Mouse (Mus musculus) CH12F3 (cell line): ENCODE measurements around the gene Ldlr.
"Not testable (repeated sequence)": the region's sequence is repeated elsewhere in the genome, so short reads cannot be mapped to it uniquely, and the experiment has no call there.

ENCODE experiments used
- in situ Hi-C: fragments of 300-500 bp; cut with MboI; formaldehyde crosslinking; loops from 2 replicates; pipeline ENCODE4 v1.14.3; 2020; ENCODE audit warnings: low sequenced_read_pairs

Gene Ldlr

DNA sequence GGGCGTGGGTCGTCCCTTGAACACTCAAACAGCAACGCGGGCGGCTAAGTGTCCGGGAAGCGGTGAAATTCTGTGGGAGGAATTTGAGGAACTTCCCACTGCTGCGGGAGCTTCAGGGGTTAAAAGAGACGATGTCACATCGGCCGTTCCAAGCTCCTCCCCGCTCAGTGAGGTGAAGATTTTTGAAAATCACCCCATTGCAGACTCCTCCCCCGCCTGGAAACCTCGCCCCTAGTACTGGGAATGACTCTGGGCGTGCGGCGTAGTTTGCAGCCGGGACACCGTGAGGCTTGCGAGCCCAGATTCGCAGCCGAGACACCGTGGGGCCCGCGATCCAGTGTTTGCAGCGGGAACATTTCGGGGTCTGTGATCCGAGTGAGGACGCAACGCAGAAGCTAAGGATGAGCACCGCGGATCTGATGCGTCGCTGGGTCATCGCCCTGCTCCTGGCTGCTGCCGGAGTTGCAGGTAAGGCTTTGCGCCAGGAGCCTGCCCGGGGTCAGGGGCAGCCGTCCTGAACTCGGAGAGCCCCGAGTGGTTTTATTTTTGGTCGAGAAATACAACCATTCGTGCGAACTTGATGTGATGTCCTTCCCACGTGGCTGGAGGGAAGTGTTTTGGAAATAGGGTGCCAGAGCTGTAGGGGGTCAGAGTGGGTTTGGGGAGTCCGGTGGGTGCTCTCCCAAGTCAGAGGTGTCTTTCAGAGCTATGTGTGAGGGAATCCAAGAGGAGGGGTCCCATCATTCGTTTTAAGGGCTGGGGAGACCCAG, at the start of gene Ldlr:
Gene Ldlr, plus strand, starts transcription at position 107 of the 770 bp plus-strand sequence.
- in situ Hi-C loops, result no loop called here

GRCm38 (mm10) chr9:21677706-21678105, 45.6 kb upstream of the Ldlr start:
- in situ Hi-C loops, result no loop called here

- in situ Hi-C loops, result no loop called here
Measured at GRCm38 (mm10) chr9:21680448-21680847, 42.8 kb upstream of the Ldlr start.

GRCm38 (mm10) chr9:21682827-21683226, 40.5 kb upstream of the Ldlr start:
- in situ Hi-C loops, result no loop called here

GRCm38 (mm10) chr9:21683897-21684296, 39.4 kb upstream of the Ldlr start:
- in situ Hi-C loops, result no loop called here

DNA sequence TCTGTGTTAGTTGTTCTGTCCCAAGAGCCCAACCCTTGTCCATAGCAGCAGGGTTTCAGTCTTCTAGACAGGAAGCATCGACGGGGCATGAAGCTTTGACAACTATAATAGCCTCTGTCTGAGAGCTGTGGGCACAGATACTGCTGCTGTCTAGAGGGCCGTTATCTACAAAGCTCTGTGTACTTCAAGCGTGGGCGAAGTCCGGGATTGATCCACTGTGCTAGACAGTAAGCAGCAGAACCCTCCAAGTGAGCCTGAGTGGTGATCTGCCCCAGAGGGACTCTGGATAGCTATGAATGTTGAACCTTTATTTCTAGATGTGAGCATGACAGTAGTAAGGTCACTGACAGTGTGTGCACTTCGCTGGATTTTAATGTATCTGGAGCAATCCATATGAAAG, 34.7 kb upstream of the Ldlr start:
- in situ Hi-C loops, result no loop called here

DNA sequence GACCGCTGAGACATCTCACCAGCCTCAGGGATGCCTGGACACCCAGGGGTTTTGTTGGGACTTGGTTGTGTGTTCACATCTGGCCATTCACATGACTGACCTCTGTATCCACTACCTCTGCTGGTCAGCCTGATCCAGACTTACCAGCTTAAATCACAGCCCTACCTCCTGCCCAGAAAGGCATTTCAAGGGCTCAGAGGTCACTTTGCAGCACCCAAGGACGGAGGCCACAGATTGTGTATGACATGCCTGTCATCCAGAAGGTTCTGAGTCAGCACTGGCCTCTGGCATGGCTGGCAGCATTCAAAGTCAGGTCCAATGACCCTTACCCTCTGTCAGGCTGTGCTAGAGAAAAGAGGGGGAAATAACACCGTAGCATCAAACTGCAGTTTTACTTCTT, 33.3 kb upstream of the Ldlr start:
- in situ Hi-C loops, result no loop called here

DNA sequence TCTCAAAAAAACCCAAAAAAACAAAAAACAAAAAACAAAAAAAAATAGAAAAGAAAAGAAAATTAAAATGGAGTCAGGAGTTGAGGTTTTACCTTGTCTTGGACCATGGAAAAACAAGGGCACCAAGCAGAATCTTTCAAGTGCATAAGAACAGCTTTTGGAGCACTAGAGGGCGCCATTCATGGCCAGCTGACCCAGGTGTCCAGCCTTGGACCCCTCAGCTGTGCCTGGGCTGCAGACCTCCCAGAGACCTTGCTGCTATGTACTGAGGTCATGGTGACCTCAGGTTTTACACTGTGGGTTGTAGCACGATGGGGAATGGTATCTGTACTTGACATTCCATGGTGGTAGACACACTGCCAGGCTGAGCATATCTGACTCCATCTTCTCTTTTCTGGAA, 31.4 kb upstream of the Ldlr start:
- in situ Hi-C loops, result no loop called here

DNA sequence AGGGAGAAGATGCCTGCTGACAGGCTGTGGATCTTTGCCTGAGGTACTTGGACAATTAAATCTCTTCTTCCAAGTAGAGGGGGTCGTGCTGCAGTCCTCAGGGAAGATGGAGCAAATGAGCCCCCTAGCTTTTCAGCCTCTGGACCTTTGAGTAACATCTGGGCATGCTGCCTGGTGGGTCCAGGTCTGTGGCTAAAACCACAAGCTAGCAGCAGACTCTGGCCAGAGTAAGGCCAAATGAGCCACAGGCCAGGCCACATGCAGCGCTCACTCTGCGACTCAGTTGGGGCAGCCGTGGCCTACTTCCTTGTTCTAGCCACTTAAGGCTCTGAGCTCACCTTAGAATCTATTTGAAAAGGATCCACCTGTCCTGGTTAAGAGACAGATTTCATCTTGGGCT, 30.8 kb upstream of the Ldlr start:
- in situ Hi-C loops, result no loop called here

DNA sequence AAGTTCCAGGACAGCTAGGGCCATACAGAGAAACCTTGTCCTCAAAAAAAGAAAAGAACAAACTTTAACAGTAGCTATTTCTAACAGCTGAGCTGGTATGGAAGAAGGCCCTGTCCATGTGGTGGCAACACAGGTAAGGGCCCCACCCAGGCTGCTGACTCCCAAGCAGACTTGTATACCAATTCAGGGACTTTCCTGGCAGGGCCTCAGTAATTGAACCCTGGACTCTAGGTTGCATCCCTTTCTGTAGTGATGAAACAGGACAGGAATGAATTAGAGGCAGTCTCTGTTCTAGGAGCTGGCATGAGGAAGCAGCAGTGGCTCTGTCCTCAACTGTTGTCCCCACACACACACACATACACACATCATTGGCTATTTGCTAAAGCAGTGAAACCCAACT, 29.2 kb upstream of the Ldlr start:
- in situ Hi-C loops, result no loop called here

- in situ Hi-C loops, result no loop called here
Measured at GRCm38 (mm10) chr9:21695229-21695792, 28.0 kb upstream of the Ldlr start.

- in situ Hi-C loops, result no loop called here
Measured at GRCm38 (mm10) chr9:21697121-21697520, 26.2 kb upstream of the Ldlr start.

GRCm38 (mm10) chr9:21699280-21699679, 24.0 kb upstream of the Ldlr start:
- in situ Hi-C loops, result not testable (repeated sequence)

DNA sequence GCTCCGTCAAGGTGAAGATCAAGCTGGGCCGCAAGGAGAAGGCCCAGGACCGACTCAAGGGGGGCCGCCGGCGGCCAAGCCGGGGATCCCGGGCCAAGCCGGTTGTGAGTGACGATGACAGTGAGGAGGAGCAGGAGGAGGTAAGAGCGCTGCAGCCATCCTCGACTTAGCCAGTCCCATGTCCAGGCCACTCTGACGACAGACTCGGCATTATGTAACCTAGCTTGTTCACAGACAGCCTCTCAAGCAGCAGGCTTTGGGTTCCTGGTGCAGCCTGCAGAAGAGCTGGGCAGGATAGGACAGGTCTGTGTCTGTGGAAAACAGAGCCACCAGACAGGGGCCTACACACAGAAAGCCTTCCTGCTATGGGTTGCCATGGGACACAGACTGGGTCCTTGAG, 22.2 kb upstream of the Ldlr start:
- in situ Hi-C loops, result no loop called here

DNA sequence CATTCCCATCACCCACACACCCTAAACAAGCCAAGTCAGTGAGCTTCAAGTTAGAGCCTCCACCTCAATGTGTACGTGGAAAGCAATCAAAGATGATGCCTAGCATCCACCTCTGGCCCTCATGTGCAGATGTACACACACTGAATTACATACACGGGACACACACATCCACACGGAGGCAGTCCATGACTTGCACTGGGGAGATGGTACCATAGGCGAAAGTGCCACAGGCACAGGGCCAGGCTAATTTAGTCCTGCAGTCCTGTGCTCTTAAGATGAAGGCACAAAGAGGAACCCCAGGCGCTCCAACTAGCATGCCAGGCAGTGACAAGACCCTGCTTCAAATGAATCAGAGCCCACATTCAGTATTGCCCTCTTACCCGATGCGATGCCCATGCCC, 19.8 kb upstream of the Ldlr start:
- in situ Hi-C loops, result no loop called here

GRCm38 (mm10) chr9:21706085-21706484, 17.2 kb upstream of the Ldlr start:
- in situ Hi-C loops, result no loop called here

GRCm38 (mm10) chr9:21706586-21707265, 16.6 kb upstream of the Ldlr start:
- in situ Hi-C loops, result no loop called here

DNA sequence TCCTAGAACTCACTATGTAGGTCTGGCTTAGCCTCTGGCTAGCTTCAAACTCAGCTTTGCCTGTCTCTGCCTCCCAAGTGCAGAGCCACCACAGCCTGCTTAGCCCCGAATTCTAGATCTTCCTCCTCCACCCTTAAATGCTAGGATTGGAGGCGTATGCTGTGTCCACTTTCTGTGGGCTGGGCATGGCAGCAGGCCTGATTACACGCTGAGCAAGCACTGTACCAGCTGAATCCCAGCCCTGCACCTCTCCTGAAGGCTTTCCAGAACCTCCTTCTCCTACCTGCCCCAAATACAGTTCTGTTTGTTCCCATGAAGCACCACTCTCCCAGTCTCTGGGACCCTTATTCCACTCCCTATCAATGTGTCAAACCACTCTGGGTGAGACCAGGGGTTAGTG, 13.9 kb upstream of the Ldlr start:
- in situ Hi-C loops, result no loop called here

DNA sequence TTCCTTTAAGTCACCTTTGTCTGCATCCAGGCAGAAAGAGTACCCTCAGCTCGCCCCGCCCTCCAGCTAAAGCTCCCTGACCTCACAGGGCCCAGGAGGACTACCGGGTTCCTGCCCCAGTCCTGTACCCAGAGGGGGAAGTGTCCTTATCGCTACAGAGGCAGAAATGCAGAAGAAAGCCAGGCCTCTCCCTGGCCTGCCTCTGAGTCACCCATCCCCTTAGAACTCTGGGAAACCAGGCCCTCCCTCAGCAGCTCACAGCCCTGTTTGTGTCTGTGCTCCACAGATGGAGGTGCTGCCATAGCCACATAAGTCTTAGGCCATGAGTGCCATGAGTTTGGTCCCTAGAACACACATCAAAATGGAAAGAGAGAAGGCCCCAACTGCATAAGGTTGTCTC, 8.0 kb upstream of the Ldlr start:
- in situ Hi-C loops, result no loop called here

- in situ Hi-C loops, result no loop called here
Measured at GRCm38 (mm10) chr9:21717015-21717414, 6.3 kb upstream of the Ldlr start.

DNA sequence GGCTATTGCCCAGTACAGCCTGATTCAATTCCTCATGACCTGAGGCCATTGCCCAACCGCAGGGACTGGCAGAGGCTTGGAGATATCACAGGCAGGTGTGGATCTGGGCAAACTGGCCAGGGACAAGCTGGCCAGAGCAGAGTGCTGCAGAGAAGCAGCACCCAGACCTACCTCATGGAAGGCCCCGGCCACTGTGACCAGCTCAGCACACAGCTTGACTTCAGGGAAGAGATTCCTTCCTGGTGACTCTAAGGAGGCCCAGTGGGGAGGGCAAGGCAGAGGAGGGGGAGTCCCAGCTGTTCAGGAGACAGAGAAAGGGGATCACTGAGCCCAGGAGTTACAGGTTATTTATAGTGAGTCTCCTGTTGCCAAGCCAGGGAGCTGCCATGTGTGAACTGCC, 2.2 kb upstream of the Ldlr start:
- in situ Hi-C loops, result no loop called here

GRCm38 (mm10) chr9:21724147-21724536, 859 bp downstream of the Ldlr start:
- in situ Hi-C loops, result no loop called here
